Mouse (Mus musculus): Measurements from ENCODE around the gene Atp8b5. TPM values are rescaled to one million over a fixed set of nuclear protein-coding genes. Genes with fewer than 3 reads are reported as not detected.

Atp8b5 gene
- polyA plus RNA-seq, 1 experiment from 2014 or later, result 1.1 TPM

GRCm38 (mm10) chr4:43258556-43258955 is 8.4 kb upstream of the Atp8b5 start:
- no peak for TF ChIP-seq CTCF (IDR thresholded peaks at IDR 0.05; ENCODE audit: low read depth)
- no peak for ATAC-seq
- no peak overlapping the region for H3K4me2 ChIP-seq (replicated peaks; ENCODE audit: low read depth)
- H3K4me3 ChIP-seq (ENCODE audit: low read depth, low read length), result no peak overlapping the region
- H3K27me3 ChIP-seq (replicated peaks; ENCODE audit: control insufficient read depth, insufficient read depth, low read length), result no peaks in the 10 kb centered on the region
- WGBS, result 87% methylated on average over 4 of the region's 4 CpGs
- no peaks in the 10 kb centered on the region for H3K4me1 ChIP-seq (replicated peaks; ENCODE audit: control insufficient read depth, insufficient read depth, low read length)
- no peaks in the 10 kb centered on the region for H3K9me3 ChIP-seq (ENCODE audit: control insufficient read depth)
- H3K9ac ChIP-seq (ENCODE audit: low read depth, low read length), result no peak overlapping the region
- H3K27ac ChIP-seq (ENCODE audit: low read depth, low read length), result no peak overlapping the region
- no peaks in the 10 kb centered on the region; the same call in 1 of the 2 replicates for H3K36me3 ChIP-seq (ENCODE audit: control insufficient read depth, insufficient read depth)

GRCm38 (mm10) chr4:43259435-43259834 is 7.5 kb upstream of the Atp8b5 start:
- ATAC-seq, result no peak
- H3K27ac ChIP-seq (ENCODE audit: low read depth, low read length), result no peak overlapping the region
- WGBS, result 74% methylated on average over 3 of the region's 3 CpGs

GRCm38 (mm10) chr4:43260096-43260495 is 6.9 kb upstream of the Atp8b5 start:
- no peak for ATAC-seq
- Histone ChIP-seq H3K9ac (ENCODE audit: low read depth, low read length) (no peak overlapping the region), H3K27ac (ENCODE audit: low read depth, low read length) (no peak overlapping the region), H3K27me3 (replicated peaks; ENCODE audit: control insufficient read depth, insufficient read depth, low read length) (no peaks in the 10 kb centered on the region), H3K4me1 (replicated peaks; ENCODE audit: control insufficient read depth, insufficient read depth, low read length) (no peaks in the 10 kb centered on the region), H3K4me3 (ENCODE audit: low read depth, low read length) (no peak overlapping the region), H3K9me3 (ENCODE audit: control insufficient read depth) (no peaks in the 10 kb centered on the region), H3K4me2 (replicated peaks; ENCODE audit: low read depth) (no peak overlapping the region), H3K36me3 (ENCODE audit: control insufficient read depth, insufficient read depth) (no peaks in the 10 kb centered on the region; the same call in 1 of the 2 replicates)
- 58% methylated on average over 5 of the region's 5 CpGs for WGBS
- TF ChIP-seq CTCF (IDR thresholded peaks at IDR 0.05; ENCODE audit: low read depth), result no peak

More at GRCm38 (mm10) chr4:43259435-43259834, 7.5 kb upstream of the Atp8b5 start:
- no peaks in the 10 kb centered on the region for H3K9me3 ChIP-seq (ENCODE audit: control insufficient read depth)
- no peak overlapping the region for H3K4me3 ChIP-seq (ENCODE audit: low read depth, low read length)
- H3K27me3 ChIP-seq (replicated peaks; ENCODE audit: control insufficient read depth, insufficient read depth, low read length), result no peaks in the 10 kb centered on the region
- no peaks in the 10 kb centered on the region; the same call in 1 of the 2 replicates for H3K36me3 ChIP-seq (ENCODE audit: control insufficient read depth, insufficient read depth)
- H3K9ac ChIP-seq (ENCODE audit: low read depth, low read length), result no peak overlapping the region
- no peak for TF ChIP-seq CTCF (IDR thresholded peaks at IDR 0.05; ENCODE audit: low read depth)
- no peaks in the 10 kb centered on the region for H3K4me1 ChIP-seq (replicated peaks; ENCODE audit: control insufficient read depth, insufficient read depth, low read length)
- H3K4me2 ChIP-seq (replicated peaks; ENCODE audit: low read depth), result no peak overlapping the region

- Histone ChIP-seq H3K36me3 (ENCODE audit: control insufficient read depth, insufficient read depth) (no peaks in the 10 kb centered on the region), H3K27ac (ENCODE audit: low read depth, low read length) (no peak overlapping the region), H3K4me2 (replicated peaks; ENCODE audit: low read depth) (no peak overlapping the region), H3K9ac (ENCODE audit: low read depth, low read length) (no peak overlapping the region), H3K9me3 (ENCODE audit: control insufficient read depth) (no peaks in the 10 kb centered on the region), H3K4me3 (ENCODE audit: low read depth, low read length) (no peak overlapping the region), H3K27me3 (replicated peaks; ENCODE audit: control insufficient read depth, insufficient read depth, low read length) (no peaks in the 10 kb centered on the region), H3K4me1 (replicated peaks; ENCODE audit: control insufficient read depth, insufficient read depth, low read length) (no peaks in the 10 kb centered on the region; the same call in 1 of the 2 replicates)
- no peak for TF ChIP-seq CTCF (IDR thresholded peaks at IDR 0.05; ENCODE audit: low read depth)
- no peak for ATAC-seq
- 86% methylated on average over 6 of the region's 6 CpGs for WGBS
These were observed 4.1 kb upstream of the Atp8b5 start for GRCm38 (mm10) chr4:43262821-43263220.

- no peak overlapping the region for H3K4me2 ChIP-seq (replicated peaks; ENCODE audit: low read depth)
- TF ChIP-seq CTCF (IDR thresholded peaks at IDR 0.05; ENCODE audit: low read depth), result no peak
- no peak overlapping the region for H3K27ac ChIP-seq (ENCODE audit: low read depth, low read length)
- H3K4me3 ChIP-seq (ENCODE audit: low read depth, low read length), result no peak overlapping the region
- no peaks in the 10 kb centered on the region for H3K36me3 ChIP-seq (ENCODE audit: control insufficient read depth, insufficient read depth)
- no peak overlapping the region for H3K9ac ChIP-seq (ENCODE audit: low read depth, low read length)
- H3K27me3 ChIP-seq (replicated peaks; ENCODE audit: control insufficient read depth, insufficient read depth, low read length), result no peaks in the 10 kb centered on the region
- no peaks in the 10 kb centered on the region for H3K9me3 ChIP-seq (ENCODE audit: control insufficient read depth)
- no peak for ATAC-seq
- H3K4me1 ChIP-seq (replicated peaks; ENCODE audit: control insufficient read depth, insufficient read depth, low read length), result no peaks in the 10 kb centered on the region; the same call in 1 of the 2 replicates
- 48% methylated on average over 2 of the region's 2 CpGs for WGBS
These were observed 813 bp upstream of the Atp8b5 start for GRCm38 (mm10) chr4:43266146-43266545.

GRCm38 (mm10) chr4:43267323-43267658 is 332 bp downstream of the Atp8b5 start:
- Histone ChIP-seq H3K4me2 (replicated peaks; ENCODE audit: low read depth) (peak overlapping the region; percentile 67), H3K27me3 (replicated peaks; ENCODE audit: control insufficient read depth, insufficient read depth, low read length) (no peaks in the 10 kb centered on the region), H3K9me3 (ENCODE audit: control insufficient read depth) (no peaks in the 10 kb centered on the region), H3K27ac (ENCODE audit: low read depth, low read length) (no peak overlapping the region), H3K9ac (ENCODE audit: low read depth, low read length) (no peak overlapping the region), H3K4me3 (ENCODE audit: low read depth, low read length) (peak overlapping the region; percentile 14; the same call in 1 of the 2 replicates), H3K36me3 (ENCODE audit: control insufficient read depth, insufficient read depth) (no peaks in the 10 kb centered on the region), H3K4me1 (replicated peaks; ENCODE audit: control insufficient read depth, insufficient read depth, low read length) (no peaks in the 10 kb centered on the region; the same call in 1 of the 2 replicates)
- 19% methylated on average over 2 of the region's 2 CpGs for WGBS
- 0 out of 2 replicates have a peak, but pooled peaks have one; percentile 4 for ATAC-seq
- no peak for TF ChIP-seq CTCF (IDR thresholded peaks at IDR 0.05; ENCODE audit: low read depth)

GRCm38 (mm10) chr4:43285476-43285875 is 18.5 kb downstream of the Atp8b5 start:
- Histone ChIP-seq H3K9me3 (ENCODE audit: control insufficient read depth) (no peaks in the 10 kb centered on the region), H3K4me2 (replicated peaks; ENCODE audit: low read depth) (no peak overlapping the region), H3K4me1 (replicated peaks; ENCODE audit: control insufficient read depth, insufficient read depth, low read length) (no peaks in the 10 kb centered on the region), H3K9ac (ENCODE audit: low read depth, low read length) (no peak overlapping the region), H3K4me3 (ENCODE audit: low read depth, low read length) (no peak overlapping the region), H3K36me3 (ENCODE audit: control insufficient read depth, insufficient read depth) (no peaks in the 10 kb centered on the region), H3K27ac (ENCODE audit: low read depth, low read length) (no peak overlapping the region), H3K27me3 (replicated peaks; ENCODE audit: control insufficient read depth, insufficient read depth, low read length) (no peaks in the 10 kb centered on the region)
- ATAC-seq, result no peak
- 94% methylated on average over 5 of the region's 5 CpGs for WGBS
- TF ChIP-seq CTCF (IDR thresholded peaks at IDR 0.05; ENCODE audit: low read depth), result no peak

Measured in intestine, postnatal 0 days (tissue).